Mouse (Mus musculus) forebrain, embryonic 16.5 days (tissue): Measurements from ENCODE around the gene Olfr984. TPM values are rescaled to one million over a fixed set of nuclear protein-coding genes. Genes with fewer than 3 reads are reported as not detected.

Experiments
- ATAC-seq: fragments of 200-750 bp; cut with Nextera tagmentation; 2 replicates; pipeline ENCODE4 v1.8.0; 2017; ENCODE audit warnings: mild to moderate bottlenecking, moderate library complexity
- H3K27ac ChIP-seq: fragments of 300-500 bp; sonication (generic); 2 replicates; pipeline ENCODE4 v1.5.1; 2014; ENCODE audit warnings: low read length, control low read depth
- H3K27me3 ChIP-seq: fragments of 300-500 bp; sonication (generic); replicated peaks from 2 replicates; pipeline ENCODE4 v1.6.1; 2014; ENCODE audit warnings: low read length; ENCODE audit not compliant: control insufficient read depth, insufficient read depth
- H3K36me3 ChIP-seq: fragments of 300-500 bp; sonication (generic); 2 replicates; pipeline ENCODE4 v1.6.1; 2014; ENCODE audit not compliant: control insufficient read depth, insufficient read depth
- H3K4me1 ChIP-seq: fragments of 300-500 bp; sonication (generic); replicated peaks from 2 replicates; pipeline ENCODE4 v1.6.1; 2014; ENCODE audit warnings: low read length; ENCODE audit not compliant: control insufficient read depth, insufficient read depth
- H3K4me2 ChIP-seq: fragments of 300-500 bp; sonication (generic); 2 replicates; pipeline ENCODE4 v1.6.1; 2014; ENCODE audit warnings: mild to moderate bottlenecking, low read length, control low read depth
- H3K4me3 ChIP-seq: fragments of 300-500 bp; sonication (generic); replicated peaks from 2 replicates; pipeline ENCODE4 v1.5.1; 2014; ENCODE audit warnings: mild to moderate bottlenecking, low read length, control low read depth
- H3K9ac ChIP-seq: fragments of 300-500 bp; sonication (generic); replicated peaks from 2 replicates; pipeline ENCODE4 v1.6.1; 2014; ENCODE audit warnings: low read depth, low read length, control low read depth
- H3K9me3 ChIP-seq: fragments of 300-500 bp; sonication (generic); 2 replicates; pipeline ENCODE4 v1.6.1; 2016; ENCODE audit warnings: low read length; ENCODE audit not compliant: control insufficient read depth
- WGBS: fragments of 180-500 bp; shearing (Covaris S2); extraction: QIAGEN DNeasy Blood & Tissue Kit; methylation state at CpG from one replicate; pipeline ENCODE4 v1.1.7; 2014; 5-methylcytosine and 5-hydroxymethylcytosine counted together
- polyA plus RNA-seq: library from polyadenylated mRNA; unstranded; fragments of >200 nt; fragmentation: Nextera tagmentation; extraction: Ambion mirVana; gene quantifications from 2 replicates; pipeline ENCODE4 v1.2.1, GENCODE M21; 2015

Gene Olfr984
- not detected in 2 replicates for polyA plus RNA-seq

DNA sequence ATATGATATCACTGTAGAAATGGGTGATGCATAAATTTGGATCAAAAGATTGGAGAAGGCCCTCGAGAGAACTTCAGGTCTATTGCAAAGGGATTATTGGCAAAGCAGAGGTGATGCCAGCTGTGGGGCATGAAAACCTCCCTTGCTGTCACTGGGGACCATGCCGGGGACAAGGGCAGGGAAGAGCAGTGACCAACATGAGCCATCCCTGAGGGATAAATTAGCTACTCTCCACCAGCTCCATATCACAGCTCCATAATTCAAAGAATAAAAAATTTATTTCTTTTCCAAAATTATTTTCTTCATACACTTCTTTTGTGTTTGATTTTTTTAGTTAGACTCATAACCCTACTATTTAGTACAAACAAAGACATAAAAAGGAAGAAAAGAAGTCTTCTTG lies at the start of gene Olfr984:
TSS of gene Olfr984 (minus strand) at position 101 of the 400 bp plus-strand sequence.
- Histone ChIP-seq H3K4me1 (no peaks in the 10 kb centered on the region), H3K36me3 (no peaks in the 10 kb centered on the region), H3K27me3 (no peaks in the 10 kb centered on the region), H3K27ac (no peak within 1 kb of the TSS), H3K4me2 (no peak within 1 kb of the TSS), H3K4me3 (no peak within 1 kb of the TSS), H3K9ac (no peak within 1 kb of the TSS), H3K9me3 (no peaks in the 10 kb centered on the region)
- 81% methylated on average over 2 of the region's 2 CpGs for WGBS
- ATAC-seq = no peak

GRCm38 (mm10) chr9:40155118-40155644 lies 41.2 kb upstream of the Olfr984 start:
- no peak overlapping the region for H3K9ac ChIP-seq
- H3K36me3 ChIP-seq = no peaks in the 10 kb centered on the region
- H3K27ac ChIP-seq = no peak overlapping the region
- no peak for ATAC-seq
- H3K4me3 ChIP-seq = no peak overlapping the region
- H3K4me1 ChIP-seq = no peaks in the 10 kb centered on the region
- H3K9me3 ChIP-seq = no peaks in the 10 kb centered on the region
- WGBS = 62% methylated on average over 4 of the region's 4 CpGs
- no peaks in the 10 kb centered on the region for H3K27me3 ChIP-seq
- H3K4me2 ChIP-seq = no peak overlapping the region

GRCm38 (mm10) chr9:40141544-40141943 lies 27.5 kb upstream of the Olfr984 start:
- Histone ChIP-seq H3K4me3 (no peak overlapping the region), H3K4me2 (no peak overlapping the region), H3K27me3 (no peaks in the 10 kb centered on the region), H3K4me1 (no peaks in the 10 kb centered on the region), H3K36me3 (no peaks in the 10 kb centered on the region), H3K9me3 (no peaks in the 10 kb centered on the region), H3K9ac (no peak overlapping the region), H3K27ac (no peak overlapping the region)
- WGBS = 39% methylated on average over 1 of the region's 1 CpGs
- ATAC-seq = no peak

GRCm38 (mm10) chr9:40139484-40139883 lies 25.5 kb upstream of the Olfr984 start:
- no peak for ATAC-seq
- no peaks in the 10 kb centered on the region for H3K36me3 ChIP-seq
- 76% methylated on average over 4 of the region's 4 CpGs for WGBS

DNA sequence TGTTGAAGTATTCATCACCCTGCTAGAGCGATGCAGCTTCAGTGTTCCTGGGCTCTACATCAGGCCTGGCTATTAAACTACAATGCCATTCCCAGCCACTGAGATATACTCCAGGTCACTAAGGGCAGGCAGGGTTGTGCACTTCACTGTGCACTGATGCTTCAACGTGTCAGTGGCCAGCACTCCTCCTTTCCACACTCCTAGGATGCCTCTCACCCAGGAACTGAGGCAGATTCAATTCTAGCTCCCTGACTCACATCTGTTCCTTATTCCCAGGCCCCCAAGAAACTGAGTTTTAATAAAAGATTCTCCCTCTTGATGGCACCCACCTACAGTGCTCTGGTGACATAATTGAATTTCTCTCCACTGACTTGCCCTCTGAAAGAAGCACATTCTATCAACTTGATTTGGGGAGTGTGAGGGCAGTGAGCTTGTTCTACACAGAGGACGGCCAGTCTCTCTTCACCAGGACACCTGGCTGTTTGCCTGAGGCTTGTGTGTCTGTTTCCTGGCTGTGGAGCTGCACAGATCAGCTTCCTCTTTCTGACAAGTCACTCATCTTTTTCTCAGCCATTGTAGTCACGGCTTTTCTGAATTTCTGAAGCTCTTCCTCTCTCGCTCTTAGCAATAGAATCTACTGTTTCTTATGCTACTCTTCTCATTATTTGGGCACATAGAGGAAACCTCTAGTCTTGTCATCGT lies 23.1 kb upstream of the Olfr984 start:
- WGBS = 86% methylated on average over 6 of the region's 6 CpGs
- Histone ChIP-seq H3K4me1 (no peaks in the 10 kb centered on the region), H3K27me3 (no peaks in the 10 kb centered on the region), H3K9me3 (no peaks in the 10 kb centered on the region), H3K4me3 (no peak overlapping the region), H3K9ac (no peak overlapping the region), H3K27ac (no peak overlapping the region), H3K4me2 (no peak overlapping the region), H3K36me3 (no peaks in the 10 kb centered on the region)
- no peak for ATAC-seq

More at GRCm38 (mm10) chr9:40139484-40139883, 25.5 kb upstream of the Olfr984 start:
- H3K4me1 ChIP-seq = no peaks in the 10 kb centered on the region
- no peak overlapping the region for H3K9ac ChIP-seq
- H3K27me3 ChIP-seq = no peaks in the 10 kb centered on the region
- no peak overlapping the region for H3K4me2 ChIP-seq
- H3K4me3 ChIP-seq = no peak overlapping the region
- H3K27ac ChIP-seq = no peak overlapping the region
- H3K9me3 ChIP-seq = no peaks in the 10 kb centered on the region

GRCm38 (mm10) chr9:40130556-40130955 lies 16.6 kb upstream of the Olfr984 start:
- H3K4me1 ChIP-seq = no peaks in the 10 kb centered on the region
- no peak overlapping the region for H3K4me2 ChIP-seq
- no peaks in the 10 kb centered on the region for H3K36me3 ChIP-seq
- WGBS = 95% methylated on average over 1 of the region's 1 CpGs
- H3K27ac ChIP-seq = no peak overlapping the region
- ATAC-seq = no peak
- no peaks in the 10 kb centered on the region for H3K9me3 ChIP-seq
- no peak overlapping the region for H3K4me3 ChIP-seq
- no peaks in the 10 kb centered on the region for H3K27me3 ChIP-seq
- no peak overlapping the region for H3K9ac ChIP-seq

DNA sequence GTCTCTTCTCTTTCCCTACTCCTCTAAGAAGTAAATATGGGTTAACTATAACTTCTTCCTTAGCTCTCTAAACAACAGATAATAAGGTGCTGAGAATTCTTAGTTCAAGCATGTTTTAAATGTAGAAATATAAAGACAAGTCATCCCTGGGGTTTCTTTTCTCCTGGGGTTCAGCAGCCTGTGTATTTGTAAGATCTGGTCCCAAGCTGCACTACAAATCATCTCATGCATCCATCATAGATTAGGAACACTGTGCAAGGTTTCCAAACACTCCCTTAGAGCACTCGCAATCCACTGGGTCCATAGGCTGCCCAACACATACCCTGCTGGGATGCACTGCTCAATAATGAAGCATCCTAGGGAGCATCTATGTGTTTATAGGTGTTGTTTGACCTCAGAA lies 16.1 kb upstream of the Olfr984 start, which contains the start of gene Olfr985:
TSS of gene Olfr985 (minus strand) at position 101 of the 400 bp plus-strand sequence.
- no peak within 1 kb of the TSS for H3K4me3 ChIP-seq
- WGBS = 97% methylated on average over 1 of the region's 1 CpGs
- H3K4me1 ChIP-seq = no peaks in the 10 kb centered on the region
- H3K36me3 ChIP-seq = no peaks in the 10 kb centered on the region
- H3K4me2 ChIP-seq = no peak within 1 kb of the TSS
- H3K9me3 ChIP-seq = no peaks in the 10 kb centered on the region
- H3K27ac ChIP-seq = no peak within 1 kb of the TSS
- H3K27me3 ChIP-seq = no peaks in the 10 kb centered on the region
- ATAC-seq = no peak
- no peak within 1 kb of the TSS for H3K9ac ChIP-seq

DNA sequence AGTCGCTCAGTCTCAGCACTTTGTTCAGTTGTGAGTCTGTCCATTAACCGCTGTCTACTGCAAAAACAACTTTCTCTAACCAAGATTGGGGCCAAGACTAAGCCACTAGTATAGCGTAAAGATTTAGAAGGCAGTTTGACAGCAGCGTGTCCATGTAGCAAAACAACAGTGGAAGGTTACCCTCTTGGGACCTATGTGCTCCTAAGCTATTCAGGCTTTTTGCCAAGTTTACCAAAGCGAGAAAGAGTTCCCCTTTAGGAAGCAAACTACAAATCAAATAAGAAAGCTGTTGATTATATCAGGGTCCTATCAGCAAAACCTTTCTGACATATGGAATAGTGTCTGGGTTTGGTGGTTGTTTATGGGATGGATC lies 3.3 kb upstream of the Olfr984 start:
- H3K36me3 ChIP-seq = no peaks in the 10 kb centered on the region
- no peaks in the 10 kb centered on the region for H3K9me3 ChIP-seq
- H3K27ac ChIP-seq = no peak overlapping the region
- WGBS = 84% methylated on average over 5 of the region's 5 CpGs
- H3K4me1 ChIP-seq = no peaks in the 10 kb centered on the region
- H3K9ac ChIP-seq = no peak overlapping the region
- no peak for ATAC-seq
- H3K4me2 ChIP-seq = no peak overlapping the region
- no peaks in the 10 kb centered on the region for H3K27me3 ChIP-seq
- no peak overlapping the region for H3K4me3 ChIP-seq

- H3K9me3 ChIP-seq = no peaks in the 10 kb centered on the region
- H3K27ac ChIP-seq = no peak overlapping the region
- no peaks in the 10 kb centered on the region for H3K36me3 ChIP-seq
- WGBS = 74% methylated on average over 10 of the region's 10 CpGs
- H3K4me2 ChIP-seq = no peak overlapping the region
- no peak overlapping the region for H3K9ac ChIP-seq
- H3K27me3 ChIP-seq = no peaks in the 10 kb centered on the region
- no peak overlapping the region for H3K4me3 ChIP-seq
- no peak for ATAC-seq
- H3K4me1 ChIP-seq = no peaks in the 10 kb centered on the region
Measured at GRCm38 (mm10) chr9:40116645-40117286, 2.8 kb upstream of the Olfr984 start.
